ENCODE assay signal across 8 mouse cellular contexts in the genomic region with DNA sequence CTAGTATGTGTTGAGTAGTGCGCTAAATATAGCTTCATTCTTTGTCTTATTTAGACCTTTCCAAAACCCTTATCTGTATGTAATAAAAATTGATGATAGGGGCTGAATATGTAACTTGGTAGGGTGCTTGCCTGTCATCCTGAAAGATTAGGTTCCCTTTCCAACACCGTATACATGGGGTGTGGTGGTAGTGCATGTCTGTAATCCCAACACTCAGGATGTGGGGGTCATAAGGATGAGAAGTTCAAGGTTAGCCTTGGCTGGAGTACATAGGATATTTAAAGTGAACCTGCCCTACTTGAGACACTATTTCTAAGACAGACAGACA. TPM values are rescaled to one million over a fixed set of nuclear protein-coding genes. Genes with fewer than 3 reads are reported as not detected.
DNase-seq lines count a peak whose midpoint lies in the region; ATAC-seq and TF ChIP-seq lines count a peak whose summit lies in the region.

No protein-coding gene starts in this region.

- no peaks in the 10 kb centered on the region for H3K36me3 ChIP-seq in heart, embryonic 12.5 days
- no peaks in the 10 kb centered on the region for H3K36me3 ChIP-seq in ES-E14 (ENCODE audit: control insufficient read depth, insufficient read depth, low read length, poor library complexity, severe bottlenecking)
- H3K36me3 ChIP-seq in hindbrain, embryonic 10.5 days, result no peaks in the 10 kb centered on the region

- H3K4me1 ChIP-seq in heart, embryonic 12.5 days (replicated peaks), result peaks cover 6% of the 10 kb centered on the region
- peaks cover 0 to 2% of the 10 kb centered on the region in 2 experiments; a peak in 1 of 4 replicates for H3K4me1 ChIP-seq in ES-E14 (ENCODE audit: control insufficient read depth in 2 of 2, insufficient read depth in 2 of 2, low read length in 2 of 2, poor library complexity in 1 of 2)
- H3K4me1 ChIP-seq in hindbrain, embryonic 10.5 days (replicated peaks), result peaks cover 15% of the 10 kb centered on the region

- no peak for DNase-seq in heart, postnatal 4 days
- no peak for DNase-seq in ES-E14 (ENCODE audit: low read depth, low spot score)
- DNase-seq in hindbrain, embryonic 10.5 days (ENCODE audit: low spot score), result no peak
- DNase-seq in left cerebral cortex, adult 9 months (ENCODE audit: low spot score in 2 of 2), result no peak
- DNase-seq in right cerebral cortex, adult 2 months (ENCODE audit: low spot score in 2 of 2), result no peak
- no peak for DNase-seq in right cerebral cortex, postnatal 25 days

- 63% methylated on average over 2 of the region's 2 CpGs for WGBS in heart, embryonic 12.5 days
- WGBS in hindbrain, embryonic 10.5 days, result 63% methylated on average over 2 of the region's 2 CpGs

- H3K27ac ChIP-seq in heart, embryonic 12.5 days (ENCODE audit: poor library complexity, severe bottlenecking), result peak overlapping the region; percentile 98
- H3K27ac ChIP-seq in ES-E14 (ENCODE audit: insufficient read depth, low read depth, low read length, poor library complexity, severe bottlenecking), result 0 out of 2 replicates have a peak overlapping the region, but pooled peaks have one; percentile 61
- H3K27ac ChIP-seq in hindbrain, embryonic 10.5 days, result peak overlapping the region; percentile 99

- peak; percentile 42 for ATAC-seq in heart, embryonic 12.5 days (ENCODE audit: insufficient number of reproducible peaks, low FRiP score)
- peak; percentile 51 for ATAC-seq in megakaryocyte progenitor cell, adult 5-6 weeks (replicated peaks; ENCODE audit: poor library complexity)

- peak overlapping the region; percentile 94 for H3K4me2 ChIP-seq in heart, embryonic 12.5 days

- no peaks in the 10 kb centered on the region for H3K27me3 ChIP-seq in heart, embryonic 12.5 days (replicated peaks)
- H3K27me3 ChIP-seq in hindbrain, embryonic 10.5 days (ENCODE audit: insufficient read depth, poor library complexity, severe bottlenecking), result no peaks in the 10 kb centered on the region

- in situ Hi-C loops in ES-E14 (cut with MboI; ENCODE audit: low sequenced_read_pairs in 2 of 2, unreplicated experiment in 2 of 2), result no loop called here

- H3K4me3 ChIP-seq in heart, embryonic 12.5 days, result peak overlapping the region; percentile 94
- peak overlapping the region; percentile 83 to 94 for H3K4me3 ChIP-seq in ES-E14 (ENCODE audit: insufficient read depth in 1 of 2, low read depth in 1 of 2, low read length in 2 of 2, poor library complexity in 1 of 2, severe bottlenecking in 1 of 2)
- peak overlapping the region; percentile 87 for H3K4me3 ChIP-seq in hindbrain, embryonic 10.5 days

- H3K9me3 ChIP-seq in heart, embryonic 12.5 days (replicated peaks), result no peaks in the 10 kb centered on the region
- no peaks in the 10 kb centered on the region for H3K9me3 ChIP-seq in ES-E14 (ENCODE audit: control insufficient read depth, insufficient read depth, low read depth, low read length)
- H3K9me3 ChIP-seq in hindbrain, embryonic 10.5 days, result no peaks in the 10 kb centered on the region

- H3K9ac ChIP-seq in heart, embryonic 12.5 days, result peak overlapping the region; percentile 95
- H3K9ac ChIP-seq in ES-E14 (ENCODE audit: insufficient read depth, low read depth, low read length, poor library complexity, severe bottlenecking), result peak overlapping the region; percentile 98

TF ChIP-seq in ES-E14, 5 proteins besides CTCF, POLR2A, EP300 and RAD21:
- TF ChIP-seq HCFC1 (IDR thresholded peaks at IDR 0.05; ENCODE audit: borderline replicate concordance, insufficient read depth, low read length) (no peak), MAFK (IDR thresholded peaks at IDR 0.05; ENCODE audit: insufficient read depth, low read depth, low read length) (no peak), CHD2 (IDR thresholded peaks at IDR 0.05; ENCODE audit: low read depth, low read length) (no peak), ZNF384 (IDR thresholded peaks at IDR 0.05; ENCODE audit: low read depth, low read length) (no peak), ZC3H11A (IDR thresholded peaks at IDR 0.05; ENCODE audit: borderline replicate concordance, low read depth, low read length) (no peak)

RNA-seq across cellular contexts. Expression of a gene that starts 0.3 kb away (rescaled TPM):
- polyA plus RNA-seq in heart, embryonic 12.5 days (2016; fragmentation: Nextera tagmentation; extraction: Ambion mirVana), result 14.0 and 17.4 TPM in 2 replicates
- total RNA-seq in heart, postnatal 4 days (2021), result 1 to 10 TPM; 8.3 to 9.2 TPM
- 9.5 and 10.0 TPM in 2 replicates for total RNA-seq in ES-E14 (2012; rRNA removed)
- polyA plus RNA-seq in hindbrain, embryonic 10.5 days (2016; fragmentation: Nextera tagmentation; extraction: Ambion mirVana), result 15.9 and 20.1 TPM in 2 replicates
- 23.5 and 31.1 TPM in 2 replicates for total RNA-seq in megakaryocyte progenitor cell, adult 5-6 weeks (2015)
- total RNA-seq in megakaryocyte progenitor cell, adult 5-6 weeks (2017), result 18.9 and 27.6 TPM in 2 replicates

RNA-seq across cellular contexts. Expression of a gene that starts 56.0 kb away (rescaled TPM):
- polyA plus RNA-seq in heart, embryonic 12.5 days (2016; fragmentation: Nextera tagmentation; extraction: Ambion mirVana), result 378 and 387 TPM in 2 replicates
- 100 to 1,000 TPM; 251 to 268 TPM for total RNA-seq in heart, postnatal 4 days (2021)
- 170 and 344 TPM in 2 replicates for total RNA-seq in ES-E14 (2012; rRNA removed)
- polyA plus RNA-seq in hindbrain, embryonic 10.5 days (2016; fragmentation: Nextera tagmentation; extraction: Ambion mirVana), result 146 and 230 TPM in 2 replicates
- 111 and 140 TPM in 2 replicates for total RNA-seq in megakaryocyte progenitor cell, adult 5-6 weeks (2015)
- total RNA-seq in megakaryocyte progenitor cell, adult 5-6 weeks (2017), result 74.3 and 112 TPM in 2 replicates
